Mouse (Mus musculus) urinary bladder, postnatal 14 days (tissue): ENCODE data around the gene H2-DMb2.

Source experiments
- DNase-seq: peaks from one replicate; pipeline ENCODE4 v3.0.0; 2021; ENCODE audit warnings: low spot score

The H2-DMb2 gene

DNA sequence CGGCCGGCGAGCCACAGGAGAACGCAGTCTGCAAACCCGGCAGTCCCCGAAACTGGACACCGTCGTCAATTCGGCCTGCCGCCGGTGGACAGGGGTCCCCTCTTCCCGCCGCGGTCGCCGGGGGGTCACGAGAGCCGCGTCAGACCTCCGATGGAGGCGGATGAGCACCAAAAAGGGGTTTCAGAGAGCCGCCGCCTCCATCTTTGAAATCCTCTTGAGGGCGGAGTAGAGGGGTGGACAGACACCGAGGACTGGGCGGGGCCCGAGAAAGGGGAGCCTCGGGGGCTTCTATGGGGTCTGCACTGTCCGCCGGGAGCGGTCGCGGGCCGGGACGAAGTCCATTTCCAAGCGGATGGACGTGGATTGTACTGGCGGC lies 24.2 kb upstream of the H2-DMb2 start:
- DNase-seq = no peak

DNA sequence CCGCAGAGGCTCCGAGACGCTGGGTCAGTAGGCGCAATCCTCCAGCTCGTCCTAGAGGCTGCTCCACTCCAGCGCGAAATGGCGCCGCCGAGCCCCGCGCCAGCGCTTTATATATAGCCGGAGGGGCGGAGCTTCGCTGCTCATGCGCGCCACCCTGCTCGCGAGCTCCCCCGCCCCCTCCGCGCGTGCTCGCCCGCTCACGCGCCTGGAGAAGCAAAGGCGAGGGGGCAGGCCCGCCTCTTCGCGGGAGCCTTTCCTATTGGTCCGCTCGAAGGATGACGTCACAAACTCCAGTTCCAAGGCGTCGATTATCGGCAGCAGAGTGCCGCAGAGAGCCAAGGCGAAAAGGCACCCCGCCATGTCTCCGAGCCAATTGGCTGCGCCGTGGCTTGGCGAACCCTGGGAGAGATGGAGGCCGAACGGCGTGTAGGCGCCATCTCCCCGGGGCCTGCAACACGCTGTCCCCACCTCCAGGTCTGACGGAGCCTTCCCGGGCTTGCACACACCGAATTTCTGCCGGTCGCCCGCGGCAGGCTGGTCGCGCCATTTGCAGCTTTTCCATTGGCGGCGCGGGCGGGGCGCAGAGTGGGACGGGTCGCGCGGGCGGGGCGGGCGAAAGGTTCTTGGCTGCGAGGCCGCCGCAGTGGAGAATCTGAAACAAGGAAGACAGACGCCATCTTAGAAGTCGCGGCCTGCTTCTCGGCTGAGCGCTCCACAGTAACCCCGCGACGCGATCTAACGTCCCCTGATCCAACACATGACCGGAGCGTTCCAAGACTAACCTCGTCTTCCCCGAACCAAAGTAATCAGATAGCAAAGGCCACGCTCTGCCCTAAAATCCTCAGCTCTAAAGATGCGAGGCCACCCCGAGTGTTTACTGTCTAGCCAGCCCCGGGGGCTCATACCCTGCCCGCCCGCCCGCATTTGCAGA lies 23.6 kb upstream of the H2-DMb2 start, which contains the start of gene H2-DMa:
Gene H2-DMa, plus strand, starts transcription at position 293 of the 931 bp plus-strand sequence.
- DNase-seq = peak; percentile 97

DNA sequence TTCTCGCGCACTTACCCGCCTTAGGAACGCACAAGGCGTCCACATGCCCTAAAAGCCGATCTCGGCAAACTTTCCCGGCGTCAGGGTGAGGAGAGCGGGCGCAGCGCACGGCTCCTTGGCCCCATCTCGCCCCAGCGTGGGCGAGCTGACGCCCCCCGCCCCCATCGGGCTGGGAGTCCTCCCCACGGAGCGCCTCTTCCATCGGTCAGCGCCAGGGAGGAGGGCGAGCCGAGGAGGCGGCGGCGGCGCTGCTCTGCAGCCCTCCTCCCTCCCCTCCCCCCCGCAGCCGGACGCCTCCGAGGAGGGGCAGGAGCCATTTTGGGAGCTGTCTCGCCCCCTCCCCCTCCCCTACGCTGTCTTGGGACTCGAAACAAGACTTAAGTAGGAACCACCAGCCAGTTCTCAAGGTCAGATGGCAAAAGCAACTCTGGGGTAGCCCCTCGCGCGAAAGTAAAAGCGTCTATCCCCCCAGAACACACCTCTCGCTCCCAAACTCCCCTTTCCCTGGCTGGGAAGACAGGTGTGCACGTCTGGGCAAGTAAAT lies 22.9 kb upstream of the H2-DMb2 start:
- peak; percentile 91 for DNase-seq

DNA sequence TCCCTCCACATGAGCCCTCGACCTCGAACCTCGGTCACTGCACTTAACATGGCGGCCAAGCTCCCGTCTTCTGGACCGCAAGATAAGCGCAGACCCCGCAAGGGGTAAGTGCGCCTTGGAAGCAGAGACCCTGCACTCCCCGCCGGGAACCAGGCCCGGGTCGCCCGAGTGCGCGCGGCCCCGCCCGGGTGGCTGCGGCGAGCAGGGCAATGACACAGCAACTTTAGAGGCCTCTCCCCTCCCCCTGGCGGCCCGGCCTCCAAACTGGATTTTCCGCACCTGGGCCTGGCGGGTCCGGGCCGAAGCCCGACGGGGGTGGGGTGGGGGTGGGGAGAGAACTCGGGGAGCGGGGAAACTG lies 22.3 kb upstream of the H2-DMb2 start:
- peak; percentile 91 for DNase-seq

DNA sequence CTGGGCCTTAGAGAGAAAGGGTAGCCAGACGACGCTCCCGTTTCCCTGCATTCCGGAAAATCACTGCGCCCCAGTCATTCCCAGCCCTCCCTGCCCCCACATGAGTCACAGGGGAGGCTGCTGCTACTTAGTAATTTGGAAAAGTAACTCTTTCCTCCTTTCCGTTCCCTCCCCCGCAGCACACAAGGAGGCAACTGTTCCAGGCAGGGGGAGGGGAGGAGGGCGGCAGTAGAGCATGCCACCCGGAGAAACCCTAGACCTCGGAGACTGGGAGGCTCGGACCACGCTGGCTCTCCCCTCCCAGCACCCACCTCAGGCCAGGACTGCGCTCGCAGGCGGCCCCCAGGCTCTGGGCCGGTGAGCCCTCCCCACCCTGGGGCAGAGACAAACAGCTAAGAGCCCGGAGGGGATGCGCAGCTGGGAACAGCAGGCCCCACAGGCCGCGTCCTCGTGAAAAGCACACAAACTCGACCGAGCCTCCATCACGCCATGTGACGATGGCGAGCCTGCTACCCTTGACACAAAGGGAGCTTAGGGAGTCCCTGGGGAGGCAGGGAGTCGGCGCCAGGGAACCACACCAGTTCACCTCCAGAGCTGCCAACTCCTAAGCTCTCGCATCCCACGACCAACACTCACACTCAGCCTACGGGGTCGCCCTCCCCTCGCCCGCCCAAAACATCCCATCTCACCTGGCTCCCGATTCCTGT lies 21.8 kb upstream of the H2-DMb2 start:
- DNase-seq = peak; percentile 91

DNA sequence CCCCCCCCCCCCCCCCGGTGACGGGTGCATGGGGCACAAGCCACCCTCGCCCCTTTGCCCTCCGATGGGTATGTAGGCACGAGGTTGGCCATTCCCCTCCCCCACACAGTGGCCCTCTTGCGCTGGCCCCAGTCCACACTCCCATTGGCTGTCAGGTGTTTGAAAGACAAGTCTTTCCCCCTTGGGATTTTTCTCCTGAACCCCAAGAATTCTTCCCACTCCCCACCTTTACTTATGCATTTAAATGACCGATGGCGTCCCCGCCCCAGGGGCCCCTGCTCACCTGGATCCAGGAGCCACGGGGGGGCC lies 21.3 kb upstream of the H2-DMb2 start:
- peak; percentile 70 for DNase-seq

DNA sequence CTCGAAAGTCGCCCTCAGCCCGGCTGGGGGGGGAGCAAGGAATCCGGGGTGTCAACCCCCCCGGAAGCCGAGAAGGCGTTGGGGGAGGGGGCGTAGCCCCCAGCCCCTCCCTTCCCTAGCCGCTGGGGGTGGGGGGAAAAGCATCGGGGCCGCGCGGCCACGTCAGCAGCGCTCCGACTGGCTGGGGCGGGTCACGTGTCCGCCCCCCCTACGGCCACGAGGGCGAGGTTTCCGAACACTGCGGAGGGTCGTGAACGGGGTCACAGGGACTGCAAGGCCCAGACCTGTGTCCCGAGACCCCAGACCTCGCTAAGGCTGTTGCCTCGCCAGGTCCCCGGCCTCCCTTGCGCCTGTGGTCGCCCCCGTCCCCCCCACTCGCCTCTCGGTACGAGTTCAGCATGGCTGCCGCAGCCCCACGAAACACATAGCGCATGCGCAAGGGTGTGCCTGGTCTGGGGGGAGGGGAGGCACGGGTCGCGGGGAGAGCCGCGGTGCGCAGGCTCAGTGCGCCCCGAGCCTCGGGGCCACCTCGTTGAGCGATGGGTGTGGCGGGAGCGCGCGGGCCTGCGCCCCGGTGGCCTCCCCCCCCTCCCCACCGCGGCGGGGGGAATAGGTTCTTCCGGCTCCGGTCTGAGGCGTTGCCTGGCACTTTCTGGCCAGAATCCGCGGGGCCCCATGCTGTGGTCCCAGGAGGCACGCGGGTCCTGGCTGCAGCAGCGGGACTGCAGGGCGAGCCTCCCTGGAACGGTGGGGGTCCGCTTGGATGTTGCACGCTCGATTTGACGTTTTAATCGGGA lies 20.7 kb upstream of the H2-DMb2 start, which contains the start of gene Brd2:
Gene Brd2, minus strand, starts transcription at position 447 of the 797 bp plus-strand sequence.
- peak; percentile 98 for DNase-seq

DNA sequence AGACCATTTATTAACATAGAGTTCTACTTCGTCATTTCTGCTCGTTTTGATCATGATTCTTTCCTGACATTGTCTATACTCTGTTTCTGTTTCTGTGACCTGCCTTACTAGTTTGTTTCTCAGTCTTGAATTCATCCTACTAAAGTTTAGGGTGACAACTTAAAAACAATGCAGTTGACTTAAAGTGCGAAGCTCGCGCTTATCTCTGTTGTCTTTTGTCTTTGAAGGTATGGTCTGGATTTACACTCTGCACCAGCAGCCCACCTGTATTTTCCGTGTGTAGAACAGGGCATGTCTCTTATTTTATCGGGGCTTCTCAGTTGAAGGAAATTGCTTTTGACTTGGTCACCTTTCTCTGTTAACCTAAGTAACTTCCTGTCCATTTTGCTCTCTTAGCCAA lies 20.0 kb upstream of the H2-DMb2 start:
- DNase-seq = no peak

DNA sequence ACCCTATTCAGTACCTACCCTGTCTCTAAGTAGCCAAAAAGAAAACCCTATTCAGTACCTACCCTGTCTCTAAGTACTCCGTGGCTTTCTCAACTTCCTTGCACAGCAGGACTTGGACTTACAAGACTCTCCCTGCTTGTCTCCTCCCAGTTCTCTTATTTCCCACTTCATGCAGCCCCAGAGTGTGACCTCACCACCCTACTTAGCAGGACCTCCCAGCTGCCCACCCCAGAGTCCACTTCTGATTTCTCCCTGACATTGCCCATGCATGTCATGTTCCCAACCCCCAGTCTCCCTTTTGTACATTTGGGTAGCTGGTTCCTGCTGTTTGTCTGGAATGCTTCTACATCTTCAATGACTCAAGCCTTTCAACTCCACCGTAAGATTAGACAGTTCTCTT lies 19.6 kb upstream of the H2-DMb2 start:
- no peak for DNase-seq

DNA sequence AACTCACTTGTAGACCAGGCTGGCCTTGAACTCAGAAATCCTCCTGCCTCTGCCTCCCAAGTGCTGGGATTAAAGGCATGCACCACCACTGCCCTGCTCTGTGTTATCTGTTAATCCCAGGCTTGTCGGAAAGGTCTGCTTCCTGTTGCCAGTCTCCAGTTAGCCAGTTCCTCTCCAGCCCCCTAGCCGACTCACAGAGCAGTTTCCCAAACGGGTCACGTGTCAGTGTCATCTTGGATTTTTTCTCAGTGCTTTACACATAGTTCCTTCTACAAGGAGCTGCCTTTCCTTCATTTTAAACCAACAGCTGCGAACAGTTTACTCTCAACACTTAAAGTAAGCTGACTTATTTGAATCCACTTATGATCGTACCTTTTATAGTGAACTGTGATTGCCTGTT lies 18.5 kb upstream of the H2-DMb2 start:
- no peak for DNase-seq

DNA sequence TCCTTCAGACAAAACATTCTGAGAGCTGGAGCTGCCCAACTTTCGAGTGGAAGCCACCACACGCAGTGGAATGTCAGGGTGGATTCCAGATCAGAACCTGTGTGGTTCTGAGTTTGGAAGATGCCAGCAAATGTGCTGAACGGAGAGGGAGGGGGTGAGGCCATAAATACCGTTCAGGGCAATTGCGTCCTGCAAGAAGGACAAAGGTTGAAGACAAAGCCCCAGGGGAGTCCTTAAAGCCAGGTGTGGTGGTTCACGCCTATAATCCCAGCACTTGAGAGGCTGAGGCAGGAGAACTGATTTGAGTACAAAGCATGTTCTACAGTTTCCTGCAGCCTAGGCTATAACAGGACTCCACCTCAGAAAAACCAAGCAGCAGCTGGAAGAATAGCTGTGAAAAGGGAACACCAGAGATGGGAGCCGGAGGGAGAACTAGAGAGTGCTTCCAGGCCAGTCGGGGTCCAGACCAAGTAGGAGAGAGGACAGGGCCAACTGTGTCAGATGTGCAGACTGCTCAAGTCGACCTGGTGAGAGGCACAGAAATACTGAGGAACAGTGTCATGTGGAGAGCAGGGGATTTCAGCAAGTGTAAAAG lies 16.2 kb upstream of the H2-DMb2 start:
- no peak for DNase-seq

DNA sequence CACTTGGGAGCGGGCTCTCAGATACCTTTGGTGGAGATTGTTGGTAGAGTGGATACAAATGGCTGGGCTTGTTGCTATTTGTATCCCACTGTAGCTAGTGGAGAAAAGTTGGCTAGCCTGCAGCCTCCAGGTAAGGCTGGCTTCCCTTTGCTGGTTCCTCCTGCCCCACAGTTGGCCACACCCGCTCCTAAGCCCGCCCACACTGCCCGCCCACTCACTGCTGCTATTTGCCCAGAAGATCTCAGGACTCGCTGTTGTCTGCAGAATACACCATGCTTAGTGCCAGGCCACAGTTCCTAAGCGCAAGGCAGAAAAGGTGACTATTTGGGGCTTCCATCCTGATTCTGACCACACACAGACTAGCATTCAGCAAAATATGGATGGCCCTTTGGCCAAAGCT lies 15.6 kb upstream of the H2-DMb2 start:
- DNase-seq = peak; percentile 69

DNA sequence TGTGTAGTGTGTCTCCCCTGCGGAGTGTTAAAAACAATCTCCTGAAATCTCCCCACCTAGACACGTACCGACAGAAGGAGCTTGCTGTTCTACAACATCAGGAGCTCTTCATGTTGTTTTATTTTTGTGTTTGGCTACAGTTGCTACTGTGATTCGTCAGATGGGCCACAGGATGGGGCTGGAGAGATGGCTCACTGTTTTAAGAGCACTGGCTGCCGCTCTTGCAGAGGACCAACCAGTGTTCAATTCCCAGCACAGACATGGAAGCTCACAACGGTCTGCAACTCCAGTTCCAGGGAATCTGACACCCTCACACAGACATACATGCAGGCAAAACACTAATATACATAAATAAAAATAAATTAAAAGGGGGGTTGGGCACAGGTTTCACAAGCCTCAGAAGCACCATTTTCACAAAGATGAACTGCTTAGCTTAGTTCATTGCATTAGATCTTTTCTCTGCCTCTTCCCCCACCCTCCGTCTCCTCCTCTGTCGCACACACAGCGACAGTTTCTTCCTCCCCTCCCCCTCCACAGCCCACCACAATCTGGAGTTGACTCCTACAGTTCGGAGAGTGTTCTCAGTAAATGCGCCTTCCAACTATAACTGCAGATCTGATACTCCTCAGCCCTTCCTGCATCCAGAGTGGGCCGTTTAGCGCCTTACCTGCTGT lies 14.7 kb upstream of the H2-DMb2 start:
- no peak for DNase-seq

DNA sequence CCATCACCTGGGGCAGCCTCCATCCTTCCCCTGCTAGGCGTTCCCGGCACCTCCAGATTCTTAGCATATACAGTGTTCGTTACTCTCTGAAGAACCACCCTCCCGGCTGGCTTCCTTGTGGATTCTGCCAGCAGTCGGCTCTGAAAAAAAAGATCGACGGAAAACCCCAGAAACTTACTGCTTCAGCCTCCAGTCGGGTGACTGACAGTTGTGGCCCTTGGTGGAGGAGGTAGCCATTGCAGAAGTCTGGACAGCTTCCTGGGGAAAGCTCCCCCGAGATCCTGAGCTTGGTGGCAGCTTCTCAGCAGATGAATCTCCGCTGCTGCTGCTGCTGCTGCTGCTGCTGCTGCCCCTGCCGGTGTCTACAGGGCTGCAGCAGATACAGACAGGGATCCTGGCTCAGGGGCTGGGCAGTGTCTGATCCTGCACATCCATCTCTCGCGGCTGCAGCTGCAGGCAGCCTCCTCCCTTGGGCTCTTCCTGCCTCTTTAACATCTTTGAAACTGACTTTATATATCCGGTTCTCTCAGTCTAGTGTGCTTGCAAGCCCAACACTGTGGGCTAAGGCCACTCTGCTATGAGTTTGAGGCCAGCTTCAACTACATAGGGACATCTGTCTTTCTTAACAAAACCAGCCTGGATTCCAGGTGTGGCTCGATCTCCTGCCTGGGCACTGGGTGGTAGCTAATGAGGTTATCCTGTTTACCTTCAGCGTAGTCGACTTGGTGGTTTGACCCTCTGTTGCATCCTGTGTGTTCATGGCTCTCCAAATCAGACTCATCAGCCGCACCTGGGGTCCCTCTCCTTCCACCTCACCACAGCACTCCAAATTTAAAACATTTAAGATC lies 13.9 kb upstream of the H2-DMb2 start:
- no peak for DNase-seq

DNA sequence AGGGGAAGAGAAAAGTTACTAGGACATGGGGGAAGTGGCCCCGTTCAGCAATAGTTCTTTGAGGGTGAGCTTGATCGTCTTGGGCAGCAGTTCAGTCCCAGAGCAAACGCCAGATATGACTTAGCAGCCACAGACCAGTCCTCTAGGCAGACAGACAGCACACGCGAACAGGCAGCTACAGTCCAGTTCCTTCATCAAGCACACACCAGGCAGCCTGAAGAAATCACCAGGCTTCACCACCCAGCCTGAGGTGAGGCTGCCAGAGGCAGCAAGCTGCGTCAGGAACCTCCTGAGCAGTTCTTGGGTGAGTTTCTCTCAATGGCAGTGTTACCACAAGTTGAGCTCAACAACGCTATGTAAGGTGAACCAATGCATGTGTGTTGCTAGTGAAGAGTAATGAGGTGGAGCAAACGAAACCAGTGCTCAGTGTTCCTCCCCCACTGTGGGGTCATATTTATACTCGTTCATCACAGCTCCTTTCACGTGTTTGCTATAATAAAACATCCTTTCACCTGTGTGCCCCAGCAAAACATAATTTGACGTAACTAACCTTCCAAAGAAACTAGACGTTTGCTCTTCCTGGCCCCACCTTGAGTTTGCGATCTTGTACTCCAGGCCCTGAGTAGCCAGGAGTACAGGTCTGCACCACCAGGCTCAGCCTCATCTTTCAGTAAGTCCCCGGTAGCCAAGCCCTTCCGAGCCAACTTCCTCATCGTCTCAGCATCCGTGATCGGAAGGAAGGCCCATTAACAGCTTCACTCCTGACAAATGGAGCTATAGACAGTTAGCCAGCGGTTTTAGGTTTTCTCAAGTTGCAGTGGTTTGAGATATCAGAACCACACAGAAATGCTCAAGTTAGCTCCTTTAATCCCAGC lies 12.8 kb upstream of the H2-DMb2 start:
- DNase-seq = no peak

DNA sequence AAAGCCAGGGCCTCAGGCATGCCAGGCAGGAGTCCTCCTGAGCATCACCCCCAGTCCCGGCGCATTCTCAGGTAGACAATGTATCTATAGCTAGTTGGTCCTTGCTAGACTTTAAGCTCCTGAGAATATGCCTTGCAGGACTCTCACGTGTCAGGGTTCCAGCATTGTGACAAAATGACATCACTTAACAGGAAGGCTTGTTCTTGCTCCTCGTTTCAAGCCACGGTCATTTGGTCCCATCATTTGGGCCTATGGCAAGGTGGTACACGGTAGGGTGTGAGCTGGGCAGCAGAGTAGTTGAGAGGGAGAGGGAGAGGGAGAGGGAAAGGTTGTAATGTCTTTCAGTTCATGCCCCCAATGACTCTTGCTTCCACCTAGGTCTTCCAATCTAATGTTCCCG lies 11.2 kb upstream of the H2-DMb2 start:
- DNase-seq = no peak

DNA sequence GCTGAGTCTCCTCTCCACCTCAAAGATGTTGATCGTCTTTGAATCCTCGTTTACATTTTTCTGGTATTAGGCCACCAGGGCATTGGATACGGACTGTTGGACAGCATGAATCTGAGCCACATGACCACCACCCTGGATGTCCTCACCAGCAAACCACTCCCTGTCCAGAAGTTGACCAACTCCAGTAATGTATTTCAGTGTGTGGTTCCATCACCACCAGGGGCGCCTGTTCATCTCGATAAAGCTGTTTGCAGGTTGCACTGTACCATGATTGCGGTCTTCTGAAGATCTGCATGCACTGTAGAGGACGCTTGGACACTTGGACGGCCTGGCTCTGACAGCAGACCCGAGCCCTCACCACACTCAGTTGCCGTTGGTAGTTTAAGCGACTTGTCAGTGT lies 9.8 kb upstream of the H2-DMb2 start:
- no peak for DNase-seq

DNA sequence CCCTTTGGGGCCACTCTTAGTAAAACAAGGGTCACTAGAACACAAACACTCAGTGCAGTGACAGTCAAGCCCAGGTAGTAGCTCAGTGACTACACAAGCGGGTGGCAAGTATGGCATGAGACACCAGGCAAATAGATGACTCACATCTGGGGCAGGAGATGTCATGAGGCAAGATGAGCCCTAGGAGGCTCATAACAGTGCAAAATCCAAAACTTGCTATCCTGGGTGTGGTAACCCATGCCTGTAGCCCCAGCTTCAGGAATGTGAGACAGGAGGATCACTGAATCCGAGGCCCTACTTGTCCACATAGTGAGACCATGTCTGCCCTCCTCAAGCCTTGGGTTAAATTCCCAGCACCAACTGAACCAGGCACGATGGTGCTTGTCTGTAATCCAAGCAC lies 8.7 kb upstream of the H2-DMb2 start:
- no peak for DNase-seq
